Mouse (Mus musculus): ENCODE data around the gene Igsf9b. TPM values are rescaled to one million over a fixed set of nuclear protein-coding genes. Genes with fewer than 3 reads are reported as not detected.

The Igsf9b gene
- polyA plus RNA-seq (2012; ENCODE audit: insufficient read depth, insufficient read length, missing spikeins), result 0.05 TPM in 1 of 2 replicates, not detected in the other

DNA sequence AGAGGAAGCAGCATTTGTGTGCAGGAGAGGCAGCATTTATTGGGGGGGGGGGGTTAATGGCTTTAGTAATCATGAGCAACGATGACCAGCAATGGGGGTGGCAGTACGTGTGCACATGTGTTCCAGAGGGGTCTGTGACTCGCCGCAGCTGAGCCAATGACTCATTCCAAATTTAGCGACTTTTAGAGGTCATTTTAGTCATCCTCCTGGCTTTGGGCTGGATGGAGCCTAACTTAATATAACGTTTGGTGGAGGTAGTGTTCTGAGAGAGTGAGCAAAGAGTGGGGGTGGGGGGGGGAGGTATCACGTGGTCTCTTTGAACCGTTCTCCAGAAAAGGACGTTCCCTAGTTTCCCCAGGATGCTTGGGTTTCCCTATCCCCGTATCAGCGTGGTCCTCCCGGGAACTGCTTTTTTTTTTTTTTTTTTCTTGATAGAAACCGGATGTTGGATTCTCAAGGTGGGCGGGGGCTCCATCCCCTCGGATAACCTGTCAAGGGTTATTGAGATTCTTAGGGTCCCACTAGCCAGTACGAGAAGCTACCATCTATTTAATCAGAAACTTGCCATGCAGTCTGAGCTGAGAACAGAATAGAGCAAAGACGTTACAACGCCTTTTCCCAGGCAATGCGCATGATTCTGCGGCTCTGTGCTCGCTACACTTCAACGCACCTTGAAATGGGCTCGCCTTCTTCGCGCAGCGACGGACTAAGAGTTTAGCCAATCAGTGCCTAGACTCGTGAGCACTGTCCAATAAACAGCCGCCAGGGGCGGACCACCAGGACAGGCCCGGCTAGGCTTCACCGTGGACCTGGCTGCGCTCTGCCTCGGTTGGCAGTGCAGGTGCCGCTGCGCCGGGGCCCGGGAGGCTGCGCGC is at the start of gene Igsf9b:
Igsf9b (plus strand) TSS at position 794 of the 875 bp plus-strand sequence.
- Histone ChIP-seq H3K4me1 (ENCODE audit: control insufficient read depth, insufficient read depth, low read length) (peaks cover 8% of the 10 kb centered on the region), H3K27ac (ENCODE audit: insufficient read depth, low read depth, low read length) (no peak within 1 kb of the TSS), H3K4me3 (ENCODE audit: insufficient read depth, low read length) (peak within 1 kb of the TSS; percentile 96)
- TF ChIP-seq CTCF (IDR thresholded peaks at IDR 0.05; ENCODE audit: low read depth, low read length) (no peak), POLR2A (IDR thresholded peaks at IDR 0.05; ENCODE audit: borderline replicate concordance, low read depth, low read length) (no peak)

- peaks cover 2% of the 10 kb centered on the region for H3K4me1 ChIP-seq (ENCODE audit: control insufficient read depth, insufficient read depth, low read length)
- no peak overlapping the region for H3K27ac ChIP-seq (ENCODE audit: insufficient read depth, low read depth, low read length)
- H3K4me3 ChIP-seq (ENCODE audit: insufficient read depth, low read length), result no peak overlapping the region
- TF ChIP-seq POLR2A (IDR thresholded peaks at IDR 0.05; ENCODE audit: borderline replicate concordance, low read depth, low read length) (no peak), CTCF (IDR thresholded peaks at IDR 0.05; ENCODE audit: low read depth, low read length) (no peak)
These were observed 46.8 kb upstream of the Igsf9b start for GRCm38 (mm10) chr9:27252034-27252714.

DNA sequence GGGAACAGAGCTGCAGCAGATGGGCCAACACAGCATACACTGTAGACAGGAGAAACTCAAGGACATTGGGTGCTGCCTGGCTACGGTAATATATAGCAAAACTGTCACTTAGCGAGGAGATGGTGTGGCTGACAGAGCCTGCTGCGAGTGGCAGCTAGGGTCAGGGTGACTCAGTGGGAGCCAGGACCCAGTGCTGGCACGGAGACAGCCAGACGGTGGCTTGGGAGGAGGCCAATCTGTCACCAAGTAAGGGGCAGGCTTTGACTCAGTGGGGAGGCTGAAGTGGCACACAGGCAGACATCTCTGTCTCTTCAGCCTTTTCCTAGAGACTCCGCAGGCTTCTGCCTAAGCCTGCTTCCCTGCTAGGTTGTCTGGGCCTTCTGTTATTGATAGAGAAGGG is 42.5 kb upstream of the Igsf9b start:
- Histone ChIP-seq H3K4me3 (ENCODE audit: insufficient read depth, low read length) (no peak overlapping the region), H3K27ac (ENCODE audit: insufficient read depth, low read depth, low read length) (no peak overlapping the region), H3K4me1 (ENCODE audit: control insufficient read depth, insufficient read depth, low read length) (peaks cover 7% of the 10 kb centered on the region)
- TF ChIP-seq POLR2A (IDR thresholded peaks at IDR 0.05; ENCODE audit: borderline replicate concordance, low read depth, low read length), result no peak
- no peak for TF ChIP-seq CTCF (IDR thresholded peaks at IDR 0.05; ENCODE audit: low read depth, low read length)

DNA sequence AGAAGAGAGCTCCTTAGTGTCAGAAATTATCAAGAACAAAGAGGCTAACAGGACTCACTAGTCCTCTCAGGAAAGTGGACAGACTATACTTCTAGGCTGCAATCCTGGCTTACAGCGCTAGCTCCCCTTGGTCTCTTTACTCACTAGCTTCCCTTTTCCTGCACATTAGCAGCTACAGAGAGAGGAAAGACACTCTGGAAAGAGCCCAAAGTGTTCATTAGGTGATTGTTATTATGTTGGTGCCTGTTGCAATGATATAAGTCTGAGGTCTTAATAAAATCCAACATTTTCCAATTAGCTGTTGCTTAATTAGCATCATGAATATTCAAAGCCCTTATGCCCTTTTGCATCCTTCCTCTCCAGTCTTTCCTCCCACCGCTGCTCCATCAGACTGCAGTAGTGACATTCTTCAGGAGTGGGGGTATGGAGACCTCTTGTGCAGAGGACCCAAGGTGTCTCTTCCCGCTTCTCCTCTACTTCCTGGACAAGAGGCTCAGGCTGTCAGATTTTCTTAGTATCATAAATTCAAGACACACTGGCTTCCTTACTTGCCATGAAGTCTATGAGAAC is 38.5 kb upstream of the Igsf9b start:
- H3K4me3 ChIP-seq (ENCODE audit: insufficient read depth, low read length), result no peak overlapping the region
- no peak for TF ChIP-seq CTCF (IDR thresholded peaks at IDR 0.05; ENCODE audit: low read depth, low read length)
- TF ChIP-seq POLR2A (IDR thresholded peaks at IDR 0.05; ENCODE audit: borderline replicate concordance, low read depth, low read length), result no peak
- no peak overlapping the region for H3K27ac ChIP-seq (ENCODE audit: insufficient read depth, low read depth, low read length)
- H3K4me1 ChIP-seq (ENCODE audit: control insufficient read depth, insufficient read depth, low read length), result peaks cover 28% of the 10 kb centered on the region

GRCm38 (mm10) chr9:27261905-27262304 is 37.1 kb upstream of the Igsf9b start:
- TF ChIP-seq CTCF (IDR thresholded peaks at IDR 0.05; ENCODE audit: low read depth, low read length) (no peak), POLR2A (IDR thresholded peaks at IDR 0.05; ENCODE audit: borderline replicate concordance, low read depth, low read length) (no peak)
- H3K4me3 ChIP-seq (ENCODE audit: insufficient read depth, low read length), result no peak overlapping the region
- no peak overlapping the region for H3K27ac ChIP-seq (ENCODE audit: insufficient read depth, low read depth, low read length)
- H3K4me1 ChIP-seq (ENCODE audit: control insufficient read depth, insufficient read depth, low read length), result peaks cover 34% of the 10 kb centered on the region

- no peak overlapping the region for H3K4me3 ChIP-seq (ENCODE audit: insufficient read depth, low read length)
- no peak for TF ChIP-seq CTCF (IDR thresholded peaks at IDR 0.05; ENCODE audit: low read depth, low read length)
- no peak for TF ChIP-seq POLR2A (IDR thresholded peaks at IDR 0.05; ENCODE audit: borderline replicate concordance, low read depth, low read length)
- peak overlapping the region; percentile 29 for H3K27ac ChIP-seq (ENCODE audit: insufficient read depth, low read depth, low read length)
- H3K4me1 ChIP-seq (ENCODE audit: control insufficient read depth, insufficient read depth, low read length), result peaks cover 54% of the 10 kb centered on the region
These were observed 34.0 kb upstream of the Igsf9b start for GRCm38 (mm10) chr9:27265009-27265408.

DNA sequence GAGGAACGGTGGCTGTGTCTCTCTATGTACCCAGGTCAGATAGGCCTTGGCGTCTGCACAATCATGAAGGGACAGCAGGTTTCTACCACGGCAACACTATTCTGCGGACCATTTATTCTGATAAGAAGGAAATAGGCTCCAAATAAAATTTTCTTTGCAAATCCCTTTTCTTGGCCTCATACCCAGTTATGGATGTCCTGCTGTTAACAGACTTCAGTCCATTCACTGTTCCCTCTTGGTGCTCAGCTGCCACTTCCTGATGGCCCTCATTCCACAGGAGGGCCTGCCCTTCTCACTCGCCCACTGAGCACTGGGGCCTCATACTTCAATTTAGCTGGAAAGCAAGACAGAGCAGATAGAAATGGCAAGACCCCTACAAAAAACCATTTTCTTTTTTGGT is 31.1 kb upstream of the Igsf9b start:
- Histone ChIP-seq H3K4me3 (ENCODE audit: insufficient read depth, low read length) (no peak overlapping the region), H3K4me1 (ENCODE audit: control insufficient read depth, insufficient read depth, low read length) (peaks cover 46% of the 10 kb centered on the region), H3K27ac (ENCODE audit: insufficient read depth, low read depth, low read length) (no peak overlapping the region)
- TF ChIP-seq POLR2A (IDR thresholded peaks at IDR 0.05; ENCODE audit: borderline replicate concordance, low read depth, low read length) (no peak), CTCF (IDR thresholded peaks at IDR 0.05; ENCODE audit: low read depth, low read length) (no peak)

DNA sequence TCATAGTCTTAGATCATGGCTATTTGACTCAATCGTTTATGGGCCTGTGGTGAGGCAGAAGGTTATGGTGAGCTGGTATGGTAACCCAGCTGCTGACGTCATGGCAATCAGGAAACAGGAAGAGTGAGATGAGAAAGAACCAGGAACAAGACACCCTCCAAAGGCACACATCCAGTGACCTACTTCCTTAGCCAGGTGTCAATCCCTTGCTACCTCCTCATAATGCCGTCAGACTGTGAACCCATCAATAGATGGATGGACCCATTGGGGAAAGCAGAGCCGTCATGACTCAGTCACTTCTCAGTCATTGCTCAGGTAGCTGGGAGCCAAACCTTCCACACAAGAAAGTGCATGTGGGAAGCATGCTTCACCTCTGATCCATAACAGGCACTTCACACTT is 30.5 kb upstream of the Igsf9b start:
- Histone ChIP-seq H3K4me3 (ENCODE audit: insufficient read depth, low read length) (no peak overlapping the region), H3K4me1 (ENCODE audit: control insufficient read depth, insufficient read depth, low read length) (peaks cover 43% of the 10 kb centered on the region), H3K27ac (ENCODE audit: insufficient read depth, low read depth, low read length) (no peak overlapping the region)
- TF ChIP-seq POLR2A (IDR thresholded peaks at IDR 0.05; ENCODE audit: borderline replicate concordance, low read depth, low read length) (no peak), CTCF (IDR thresholded peaks at IDR 0.05; ENCODE audit: low read depth, low read length) (no peak)

GRCm38 (mm10) chr9:27269322-27269721 is 29.7 kb upstream of the Igsf9b start:
- no peak for TF ChIP-seq CTCF (IDR thresholded peaks at IDR 0.05; ENCODE audit: low read depth, low read length)
- TF ChIP-seq POLR2A (IDR thresholded peaks at IDR 0.05; ENCODE audit: borderline replicate concordance, low read depth, low read length), result no peak
- Histone ChIP-seq H3K4me3 (ENCODE audit: insufficient read depth, low read length) (no peak overlapping the region), H3K27ac (ENCODE audit: insufficient read depth, low read depth, low read length) (no peak overlapping the region), H3K4me1 (ENCODE audit: control insufficient read depth, insufficient read depth, low read length) (peaks cover 36% of the 10 kb centered on the region)
